Mouse (Mus musculus) heart, embryonic 13.5 days (tissue): Measurements from ENCODE around the gene 2010111I01Rik. TPM values are rescaled to one million over a fixed set of nuclear protein-coding genes. Genes with fewer than 3 reads are reported as not detected.

Source experiments
- ATAC-seq: fragments of 200-750 bp; cut with Nextera tagmentation; 2 replicates; pipeline ENCODE4 v1.8.0; 2017; ENCODE audit warnings: moderate TSS enrichment; ENCODE audit not compliant: insufficient number of reproducible peaks, low FRiP score, low TSS enrichment; ENCODE audit errors: extremely low read depth
- H3K27ac ChIP-seq: fragments of 300-500 bp; sonication (generic); replicated peaks from 2 replicates; pipeline ENCODE4 v1.5.1; 2015; ENCODE audit warnings: moderate library complexity, mild to moderate bottlenecking, inconsistent platforms
- H3K27me3 ChIP-seq: fragments of 300-500 bp; sonication (generic); replicated peaks from 2 replicates; pipeline ENCODE4 v1.6.1; 2015; ENCODE audit warnings: mild to moderate bottlenecking, inconsistent platforms
- H3K36me3 ChIP-seq: fragments of 300-500 bp; sonication (generic); 2 replicates; pipeline ENCODE4 v1.6.1; 2015; ENCODE audit warnings: mild to moderate bottlenecking, inconsistent platforms
- H3K4me1 ChIP-seq: fragments of 300-500 bp; sonication (generic); 2 replicates; pipeline ENCODE4 v1.6.1; 2015; ENCODE audit warnings: inconsistent platforms
- H3K4me2 ChIP-seq: fragments of 300-500 bp; sonication (generic); 2 replicates; pipeline ENCODE4 v1.6.1; 2015; ENCODE audit warnings: inconsistent platforms, mild to moderate bottlenecking, moderate library complexity
- H3K4me3 ChIP-seq: fragments of 300-500 bp; sonication (generic); 2 replicates; pipeline ENCODE4 v1.5.1; 2015; ENCODE audit warnings: moderate library complexity, mild to moderate bottlenecking, inconsistent platforms
- H3K9ac ChIP-seq: fragments of 300-500 bp; sonication (generic); 2 replicates; pipeline ENCODE4 v1.6.1; 2015; ENCODE audit warnings: inconsistent platforms, mild to moderate bottlenecking, moderate library complexity
- H3K9me3 ChIP-seq: fragments of 300-500 bp; sonication (generic); 2 replicates; pipeline ENCODE4 v1.6.1; 2016; ENCODE audit warnings: inconsistent platforms
- WGBS: fragments of 180-500 bp; shearing (Covaris S2); methylation state at CpG from one replicate; pipeline ENCODE4 v1.1.7; 2015; ENCODE audit warnings: mixed read lengths; 5-methylcytosine and 5-hydroxymethylcytosine counted together
- polyA plus RNA-seq: library from polyadenylated mRNA; unstranded; fragments of >200 nt; fragmentation: Nextera tagmentation; extraction: Ambion mirVana; gene quantifications from 2 replicates; pipeline ENCODE4 v1.2.1, GENCODE M21; 2015

The 2010111I01Rik gene
- polyA plus RNA-seq, 1 experiment from 2014 or later = 57.7 TPM

DNA sequence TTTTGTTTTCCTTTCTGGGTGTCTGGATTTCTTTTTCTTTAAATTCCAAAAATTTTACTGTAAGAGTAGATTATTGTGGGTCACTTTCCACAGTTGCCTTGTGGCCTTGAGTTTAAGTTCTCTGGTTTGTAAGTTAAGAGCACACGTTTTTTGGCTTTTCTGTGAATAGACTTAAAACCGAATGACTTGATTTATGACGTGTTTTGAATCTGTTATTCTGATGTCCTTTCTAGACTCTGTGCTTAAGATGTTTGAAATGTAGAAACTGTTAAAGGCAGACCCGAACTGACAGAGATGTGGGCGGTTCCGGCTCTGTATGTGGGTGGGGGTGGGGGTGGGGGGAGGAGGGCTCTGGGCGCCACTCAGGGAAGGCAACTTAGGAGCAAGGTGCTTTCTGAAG, 282.3 kb downstream of the 2010111I01Rik start:
- 67% methylated on average over 7 of the region's 7 CpGs for WGBS
- Histone ChIP-seq H3K4me3 (no peak overlapping the region), H3K27me3 (no peaks in the 10 kb centered on the region), H3K4me1 (peaks cover 99% of the 10 kb centered on the region), H3K9ac (no peak overlapping the region), H3K27ac (peak overlapping the region; percentile 77), H3K9me3 (no peaks in the 10 kb centered on the region), H3K36me3 (peaks cover 39% of the 10 kb centered on the region), H3K4me2 (peak overlapping the region; percentile 27; the same call in 1 of the 2 replicates)
- no peak for ATAC-seq

DNA sequence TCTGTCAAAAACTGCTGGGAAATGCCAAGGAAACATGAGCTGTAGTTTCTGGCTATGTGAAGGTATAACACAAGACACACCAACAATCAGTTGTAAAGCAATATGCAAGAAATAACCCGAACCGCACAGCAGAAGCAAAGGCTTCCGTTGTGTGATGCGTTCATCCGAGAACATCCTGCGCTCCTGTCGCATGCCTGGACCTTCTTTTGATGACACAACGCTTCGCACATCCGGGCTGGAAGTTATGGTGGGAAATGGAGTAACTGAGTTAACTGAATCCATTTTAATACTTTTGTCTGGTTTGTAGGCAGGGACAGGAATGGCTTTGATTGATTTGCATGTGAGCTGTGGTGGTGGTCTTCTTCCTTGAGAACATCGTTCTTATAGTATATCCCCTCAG, 282.9 kb downstream of the 2010111I01Rik start:
- no peak for ATAC-seq
- WGBS = 90% methylated on average over 11 of the region's 11 CpGs
- peak overlapping the region; percentile 77; the same call in 1 of the 2 replicates for H3K27ac ChIP-seq
- no peak overlapping the region for H3K9ac ChIP-seq
- H3K36me3 ChIP-seq = peaks cover 37% of the 10 kb centered on the region
- no peaks in the 10 kb centered on the region for H3K27me3 ChIP-seq
- H3K9me3 ChIP-seq = no peaks in the 10 kb centered on the region
- peaks cover 99% of the 10 kb centered on the region for H3K4me1 ChIP-seq
- H3K4me2 ChIP-seq = no peak overlapping the region
- no peak overlapping the region for H3K4me3 ChIP-seq

DNA sequence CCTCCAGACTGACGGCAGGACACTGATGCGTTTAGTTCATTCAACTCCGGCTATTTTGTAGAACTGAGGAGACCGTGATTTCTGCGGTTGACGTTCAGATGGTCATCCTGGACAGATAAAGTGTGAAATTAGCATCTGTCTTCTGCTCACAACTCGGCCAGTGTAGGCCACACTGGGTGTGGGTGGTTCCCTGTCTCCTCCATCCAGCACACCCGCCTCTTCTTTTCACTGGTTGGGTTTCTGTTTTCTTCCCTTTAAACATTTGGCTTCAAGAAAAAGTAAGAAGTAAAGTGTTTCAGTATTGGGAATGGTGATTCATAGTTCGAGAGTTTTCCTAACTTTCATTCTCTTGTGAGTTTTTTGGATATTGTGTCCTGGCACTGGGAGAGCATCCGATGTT, 283.6 kb downstream of the 2010111I01Rik start:
- Histone ChIP-seq H3K9me3 (no peaks in the 10 kb centered on the region), H3K36me3 (peaks cover 32% of the 10 kb centered on the region), H3K4me2 (no peak overlapping the region), H3K4me1 (peaks cover 99% of the 10 kb centered on the region), H3K27ac (0 out of 2 replicates have a peak overlapping the region, but pooled peaks have one; percentile 2), H3K27me3 (no peaks in the 10 kb centered on the region), H3K9ac (no peak overlapping the region), H3K4me3 (no peak overlapping the region)
- no peak for ATAC-seq
- 79% methylated on average over 10 of the region's 10 CpGs for WGBS

DNA sequence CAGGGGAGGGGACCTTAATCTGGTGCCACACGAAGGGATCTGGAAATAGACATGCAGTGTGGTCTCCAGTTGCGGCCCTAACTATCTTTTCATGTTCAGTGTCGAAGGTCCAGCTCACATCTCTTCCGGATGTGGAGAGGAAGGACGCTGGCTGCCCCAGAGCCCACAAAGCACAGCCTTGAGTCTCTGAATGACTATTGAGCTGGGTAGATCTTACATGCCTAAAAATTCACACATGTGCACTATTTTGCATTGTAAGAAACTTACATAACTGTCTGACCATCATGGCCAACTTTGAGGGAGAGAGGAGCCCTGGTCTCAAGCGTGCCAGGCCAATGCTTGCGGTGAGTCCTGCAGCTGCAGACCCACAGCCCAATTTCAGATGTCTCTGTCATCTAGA, 284.5 kb downstream of the 2010111I01Rik start:
- no peaks in the 10 kb centered on the region for H3K27me3 ChIP-seq
- H3K4me3 ChIP-seq = no peak overlapping the region
- peak overlapping the region; percentile 77; the same call in 1 of the 2 replicates for H3K9ac ChIP-seq
- H3K9me3 ChIP-seq = no peaks in the 10 kb centered on the region
- no peak for ATAC-seq
- H3K4me2 ChIP-seq = peak overlapping the region; percentile 53; the same call in 1 of the 2 replicates
- peak overlapping the region; percentile 90 for H3K27ac ChIP-seq
- H3K4me1 ChIP-seq = peaks cover 100% of the 10 kb centered on the region
- WGBS = 53% methylated on average over 7 of the region's 7 CpGs
- peaks cover 34% of the 10 kb centered on the region for H3K36me3 ChIP-seq

DNA sequence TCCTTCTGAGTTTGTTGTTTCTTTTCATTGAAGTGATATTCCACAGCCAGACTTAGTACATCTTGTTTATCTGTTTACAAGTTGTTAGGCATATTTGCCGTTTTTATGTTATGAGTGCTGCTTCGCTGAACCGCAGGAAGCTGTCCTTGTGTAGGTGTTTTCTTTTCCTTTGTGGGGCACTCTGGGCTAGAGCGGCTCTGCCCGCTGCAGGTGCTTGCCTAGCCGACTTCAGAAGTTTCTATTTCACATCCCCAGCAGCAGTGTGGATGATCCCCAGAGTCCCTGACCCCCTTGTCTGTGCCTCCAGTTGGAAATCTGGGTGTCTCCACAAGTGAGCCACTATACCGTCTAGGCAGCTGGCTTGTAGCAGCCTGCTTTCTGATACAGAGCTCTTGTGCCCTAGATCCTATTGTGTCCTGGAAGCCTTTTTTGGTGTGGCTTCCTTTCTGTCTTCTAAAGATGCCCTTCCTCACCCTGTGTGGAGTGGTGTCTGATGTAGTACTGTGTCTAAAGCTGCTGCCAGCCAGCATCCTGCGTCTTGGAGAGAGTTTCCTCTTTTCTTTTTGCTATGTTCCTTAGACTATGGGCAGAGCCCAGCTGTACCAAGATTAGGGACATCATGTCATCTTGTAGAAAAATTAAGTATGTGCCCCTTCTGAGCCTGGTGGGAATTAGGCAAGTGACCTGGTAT, 285.2 kb downstream of the 2010111I01Rik start:
- Histone ChIP-seq H3K9me3 (no peaks in the 10 kb centered on the region), H3K27me3 (no peaks in the 10 kb centered on the region), H3K4me2 (peak overlapping the region; percentile 53), H3K4me1 (peaks cover 100% of the 10 kb centered on the region), H3K27ac (peak overlapping the region; percentile 90), H3K9ac (peak overlapping the region; percentile 77), H3K4me3 (no peak overlapping the region), H3K36me3 (peaks cover 34% of the 10 kb centered on the region)
- ATAC-seq = no peak
- 58% methylated on average over 8 of the region's 8 CpGs for WGBS

DNA sequence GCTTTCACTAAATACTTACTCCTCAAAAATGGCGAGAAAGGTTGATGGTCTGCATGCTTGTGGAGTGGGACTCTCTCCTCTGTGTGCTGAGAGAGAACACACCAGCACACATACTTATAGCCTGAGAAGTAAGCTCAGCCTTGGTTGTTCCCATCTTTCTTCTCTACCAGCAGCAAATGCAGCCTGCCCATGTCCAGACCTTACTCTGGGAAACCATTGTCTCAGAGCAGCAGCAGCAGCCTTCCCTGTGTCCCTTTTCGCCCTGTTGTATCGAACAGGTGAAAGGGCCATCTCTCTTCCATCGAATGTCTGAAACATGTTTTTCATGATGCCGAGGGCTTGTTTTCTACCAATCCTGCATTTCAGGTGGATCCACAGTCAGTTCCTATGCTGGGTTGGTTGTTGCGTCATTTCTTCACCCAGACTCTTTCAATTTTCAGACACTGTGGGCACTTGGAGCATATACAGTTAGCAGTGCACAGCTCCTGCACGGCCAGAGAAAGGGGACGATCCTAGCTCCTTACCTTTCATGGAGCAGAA, 285.8 kb downstream of the 2010111I01Rik start:
- Histone ChIP-seq H3K4me2 (peak overlapping the region; percentile 53), H3K9ac (peak overlapping the region; percentile 77), H3K4me1 (peaks cover 100% of the 10 kb centered on the region), H3K4me3 (no peak overlapping the region), H3K9me3 (no peaks in the 10 kb centered on the region), H3K27ac (peak overlapping the region; percentile 90), H3K36me3 (peaks cover 34% of the 10 kb centered on the region), H3K27me3 (no peaks in the 10 kb centered on the region)
- no peak for ATAC-seq
- 84% methylated on average over 8 of the region's 8 CpGs for WGBS

DNA sequence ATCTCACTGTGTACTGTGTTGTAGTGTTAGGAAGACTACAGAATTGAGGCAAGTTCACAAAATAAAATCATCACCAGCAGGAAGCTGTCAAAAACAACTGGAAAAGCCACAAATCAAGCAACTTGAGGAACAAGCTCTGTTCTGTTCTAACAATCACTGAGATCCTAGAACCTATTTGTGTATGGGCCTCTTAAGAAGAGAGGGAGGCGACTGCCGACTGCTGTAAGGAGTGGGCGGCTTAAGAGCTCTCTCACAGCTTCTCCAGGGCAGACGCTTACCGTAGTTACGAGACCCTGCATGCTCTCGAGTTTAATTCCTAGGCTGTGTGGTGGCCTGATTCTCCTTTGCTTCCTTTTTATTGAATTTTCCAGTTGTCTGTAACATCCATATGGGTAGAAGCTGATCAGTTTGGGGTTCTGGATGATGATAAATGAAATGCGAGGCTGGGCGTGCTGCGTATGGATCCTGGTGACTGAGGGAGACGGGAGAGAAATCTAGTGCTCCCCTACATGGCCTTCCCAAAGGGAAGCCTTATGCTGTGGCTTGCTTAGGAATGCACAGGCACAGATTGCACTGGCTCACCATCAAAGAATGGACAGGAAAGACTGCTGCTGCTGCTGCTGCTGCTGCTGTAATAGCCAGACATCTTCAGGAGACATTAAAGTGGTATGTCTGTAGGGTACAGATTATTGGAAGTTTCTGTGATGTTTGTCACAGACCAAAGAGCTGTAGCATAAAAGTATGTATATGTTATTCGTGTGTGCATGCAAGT, 286.6 kb downstream of the 2010111I01Rik start:
- no peaks in the 10 kb centered on the region for H3K27me3 ChIP-seq
- H3K9me3 ChIP-seq = no peaks in the 10 kb centered on the region
- H3K4me3 ChIP-seq = peak overlapping the region; percentile 19
- H3K27ac ChIP-seq = peak overlapping the region; percentile 90
- 36% methylated on average over 12 of the region's 12 CpGs for WGBS
- ATAC-seq = no peak
- peaks cover 33% of the 10 kb centered on the region for H3K36me3 ChIP-seq
- H3K9ac ChIP-seq = peak overlapping the region; percentile 77
- peaks cover 100% of the 10 kb centered on the region for H3K4me1 ChIP-seq
- H3K4me2 ChIP-seq = peak overlapping the region; percentile 53

DNA sequence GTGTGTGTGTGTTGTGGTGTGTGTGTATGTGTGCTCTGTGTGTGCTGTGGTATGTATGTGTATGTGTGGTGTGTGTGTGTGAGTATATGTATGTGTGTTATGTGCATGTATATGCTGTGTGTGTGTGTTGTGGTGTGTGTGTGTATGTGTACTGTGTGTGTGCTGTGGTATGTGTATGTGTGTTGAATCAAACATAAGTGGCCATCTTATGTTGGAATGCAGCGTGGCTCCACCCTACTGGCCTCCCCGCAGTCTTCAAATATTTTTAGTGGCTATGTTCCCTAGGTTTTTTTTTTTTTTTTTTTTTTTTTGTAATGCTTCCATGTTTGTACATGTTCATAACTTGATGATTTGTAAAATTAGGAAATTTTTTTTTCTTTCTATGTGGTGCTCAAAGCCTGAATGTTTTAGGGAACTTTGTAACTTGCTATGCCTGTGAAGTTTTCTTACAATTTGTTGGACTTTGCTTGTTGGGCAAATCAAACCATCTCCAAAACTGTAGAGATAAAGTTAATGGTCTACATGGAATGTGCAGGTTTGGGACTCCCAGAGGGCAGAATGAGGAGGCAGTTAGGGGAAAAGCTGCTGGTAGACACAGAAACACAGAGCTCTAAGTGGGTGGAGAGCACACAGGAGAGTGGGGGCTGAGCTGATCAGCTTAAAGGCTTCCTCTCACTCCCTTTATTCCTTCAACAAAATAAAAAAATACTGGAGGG, 287.8 kb downstream of the 2010111I01Rik start:
- Histone ChIP-seq H3K27ac (peak overlapping the region; percentile 90), H3K4me1 (peaks cover 94% of the 10 kb centered on the region), H3K4me2 (peak overlapping the region; percentile 53), H3K27me3 (no peaks in the 10 kb centered on the region), H3K36me3 (peaks cover 40% of the 10 kb centered on the region), H3K9ac (peak overlapping the region; percentile 77; the same call in 1 of the 2 replicates), H3K9me3 (no peaks in the 10 kb centered on the region), H3K4me3 (no peak overlapping the region)
- ATAC-seq = no peak
- WGBS = 51% methylated on average over 2 of the region's 2 CpGs

DNA sequence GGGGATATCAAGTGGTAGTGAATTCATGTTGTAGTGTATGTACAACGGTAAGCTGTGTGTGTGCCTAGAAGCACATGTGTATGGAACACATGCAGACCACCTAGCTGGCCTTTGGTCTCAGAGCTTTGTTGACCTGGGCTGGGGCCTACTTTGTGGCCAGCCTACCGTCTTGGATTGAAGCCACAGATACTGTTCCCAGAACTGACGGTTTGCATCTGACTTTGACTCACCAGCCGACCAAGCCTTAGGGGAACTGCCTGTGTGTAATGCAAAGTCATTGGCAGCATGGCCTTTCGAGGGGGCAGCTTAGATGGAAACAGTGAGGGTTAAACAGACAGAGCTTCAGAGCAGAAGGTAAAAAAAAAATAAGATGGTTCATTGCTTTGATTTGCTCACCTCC, 288.5 kb downstream of the 2010111I01Rik start:
- H3K36me3 ChIP-seq = peaks cover 36% of the 10 kb centered on the region
- no peaks in the 10 kb centered on the region for H3K9me3 ChIP-seq
- peak overlapping the region; percentile 27; the same call in 1 of the 2 replicates for H3K4me2 ChIP-seq
- ATAC-seq = no peak
- no peak overlapping the region for H3K4me3 ChIP-seq
- peaks cover 94% of the 10 kb centered on the region for H3K4me1 ChIP-seq
- peak overlapping the region; percentile 57; the same call in 1 of the 2 replicates for H3K9ac ChIP-seq
- no peaks in the 10 kb centered on the region for H3K27me3 ChIP-seq
- peak overlapping the region; percentile 60 for H3K27ac ChIP-seq
- WGBS = 57% methylated on average over 5 of the region's 5 CpGs

DNA sequence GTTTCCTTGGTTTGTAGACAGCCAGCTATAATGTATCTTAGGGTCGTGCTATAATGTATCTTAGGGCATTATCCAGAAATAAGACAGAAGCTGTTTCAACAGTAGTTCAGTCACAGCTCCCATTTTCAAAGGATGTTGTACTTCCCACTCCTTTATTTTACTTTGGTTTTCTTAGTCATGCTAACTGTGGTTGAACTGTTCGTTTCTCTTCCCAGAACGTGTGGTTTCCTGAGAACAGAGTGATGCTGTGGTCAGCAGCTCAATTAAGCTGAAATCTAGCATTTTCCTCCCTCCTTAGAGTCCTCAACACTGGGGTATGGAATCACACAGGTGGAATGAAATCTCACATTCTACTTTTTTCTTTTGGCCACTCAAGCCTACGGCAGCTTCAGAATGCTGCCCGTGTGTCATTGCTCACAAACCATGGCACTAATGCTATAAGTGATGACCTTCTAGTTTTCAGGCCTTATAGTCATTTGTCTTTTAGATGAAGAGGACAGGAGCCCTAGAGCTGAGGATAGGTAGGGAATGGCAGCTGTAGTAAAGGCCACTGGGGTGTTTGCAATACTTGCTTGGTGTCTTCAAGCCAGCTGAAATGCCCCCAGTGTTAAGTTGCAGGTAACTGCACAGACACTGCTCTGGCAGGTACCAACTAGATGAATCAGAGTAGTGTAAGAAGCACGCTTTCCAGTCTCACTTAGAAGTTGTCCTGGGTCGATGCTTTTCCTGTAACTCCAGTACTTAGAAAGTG, 289.4 kb downstream of the 2010111I01Rik start:
- H3K9ac ChIP-seq = no peak overlapping the region
- H3K27ac ChIP-seq = peak overlapping the region; percentile 56; the same call in 1 of the 2 replicates
- H3K27me3 ChIP-seq = no peaks in the 10 kb centered on the region
- H3K4me1 ChIP-seq = peaks cover 94% of the 10 kb centered on the region
- WGBS = 75% methylated on average over 7 of the region's 7 CpGs
- H3K4me3 ChIP-seq = no peak overlapping the region
- peaks cover 33% of the 10 kb centered on the region for H3K36me3 ChIP-seq
- no peak overlapping the region for H3K4me2 ChIP-seq
- no peaks in the 10 kb centered on the region for H3K9me3 ChIP-seq
- no peak for ATAC-seq
